Mouse (Mus musculus) embryonic fibroblast, embryonic 13.5 days (primary cell): Measurements from ENCODE around the gene Abraxas2. TPM values are rescaled to one million over a fixed set of nuclear protein-coding genes. Genes with fewer than 3 reads are reported as not detected.

Source experiments
- H3K27ac ChIP-seq: 2 replicates; pipeline ENCODE4 v1.5.1; 2012; ENCODE audit warnings: low read length, control low read depth, inconsistent platforms; ENCODE audit not compliant: insufficient read depth
- H3K4me1 ChIP-seq: 2 replicates; pipeline ENCODE4 v1.6.1; 2011; ENCODE audit warnings: low read length; ENCODE audit not compliant: control insufficient read depth, insufficient read depth
- H3K4me3 ChIP-seq: 2 replicates; pipeline ENCODE4 v1.5.1; 2011; ENCODE audit warnings: mild to moderate bottlenecking, control low read depth, low read length; ENCODE audit not compliant: insufficient read depth
- CTCF ChIP-seq: IDR thresholded peaks from 2 replicates; pipeline ENCODE4 v1.5.1; 2011; ENCODE audit warnings: mild to moderate bottlenecking, control low read depth, low read length, moderate library complexity, borderline replicate concordance; ENCODE audit not compliant: insufficient read depth
- POLR2A ChIP-seq: IDR thresholded peaks from 2 replicates; pipeline ENCODE4 v1.6.1; 2011; ENCODE audit warnings: low read depth, mild to moderate bottlenecking, control low read depth, low read length, moderate library complexity
- polyA plus RNA-seq: library from polyadenylated mRNA; stranded (reverse); fragments of >200 nt; gene quantifications from 2 replicates; pipeline ENCODE4 v1.2.4, GENCODE M21; 2011; ENCODE audit warnings: low read depth; ENCODE audit not compliant: missing spikeins, insufficient read length

The Abraxas2 gene
- polyA plus RNA-seq, 1 experiment: 51.8 TPM

DNA sequence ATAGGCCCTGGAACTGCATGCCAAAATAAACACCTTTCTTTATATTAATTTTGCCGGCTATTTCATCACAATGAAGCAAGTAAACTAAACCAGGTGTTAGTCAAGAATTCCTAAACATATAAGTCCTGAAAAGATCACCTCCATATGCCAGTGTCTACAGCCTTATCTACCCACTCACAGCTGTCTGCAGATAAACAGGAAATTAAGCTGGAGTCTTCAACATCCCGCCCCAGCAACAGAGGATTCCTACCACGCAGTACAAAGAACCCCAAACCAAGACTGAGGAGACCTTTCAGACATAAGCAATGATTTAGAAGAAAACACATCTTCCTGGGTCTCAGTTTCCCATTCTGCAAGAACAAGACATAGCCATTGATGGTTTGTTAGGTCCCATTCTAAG lies 29.0 kb downstream of the Abraxas2 start:
- TF ChIP-seq CTCF (no peak), POLR2A (no peak)
- no peaks in the 10 kb centered on the region for H3K4me1 ChIP-seq
- no peak overlapping the region for H3K4me3 ChIP-seq
- H3K27ac ChIP-seq: no peak overlapping the region

- Histone ChIP-seq H3K4me3 (no peak overlapping the region), H3K4me1 (no peaks in the 10 kb centered on the region), H3K27ac (no peak overlapping the region)
- no peak for TF ChIP-seq CTCF
- no peak for TF ChIP-seq POLR2A
These were observed 29.7 kb downstream of the Abraxas2 start for GRCm38 (mm10) chr7:132888518-132889249.

GRCm38 (mm10) chr7:132889691-132890090 lies 30.7 kb downstream of the Abraxas2 start:
- H3K27ac ChIP-seq: no peak overlapping the region

GRCm38 (mm10) chr7:132890201-132890600 lies 31.2 kb downstream of the Abraxas2 start:
- no peak overlapping the region for H3K27ac ChIP-seq
- no peaks in the 10 kb centered on the region for H3K4me1 ChIP-seq
- H3K4me3 ChIP-seq: no peak overlapping the region
- TF ChIP-seq CTCF: no peak
- no peak for TF ChIP-seq POLR2A

More at GRCm38 (mm10) chr7:132889691-132890090, 30.7 kb downstream of the Abraxas2 start:
- Histone ChIP-seq H3K4me1 (no peaks in the 10 kb centered on the region), H3K4me3 (no peak overlapping the region)
- TF ChIP-seq CTCF (no peak), POLR2A (no peak)

DNA sequence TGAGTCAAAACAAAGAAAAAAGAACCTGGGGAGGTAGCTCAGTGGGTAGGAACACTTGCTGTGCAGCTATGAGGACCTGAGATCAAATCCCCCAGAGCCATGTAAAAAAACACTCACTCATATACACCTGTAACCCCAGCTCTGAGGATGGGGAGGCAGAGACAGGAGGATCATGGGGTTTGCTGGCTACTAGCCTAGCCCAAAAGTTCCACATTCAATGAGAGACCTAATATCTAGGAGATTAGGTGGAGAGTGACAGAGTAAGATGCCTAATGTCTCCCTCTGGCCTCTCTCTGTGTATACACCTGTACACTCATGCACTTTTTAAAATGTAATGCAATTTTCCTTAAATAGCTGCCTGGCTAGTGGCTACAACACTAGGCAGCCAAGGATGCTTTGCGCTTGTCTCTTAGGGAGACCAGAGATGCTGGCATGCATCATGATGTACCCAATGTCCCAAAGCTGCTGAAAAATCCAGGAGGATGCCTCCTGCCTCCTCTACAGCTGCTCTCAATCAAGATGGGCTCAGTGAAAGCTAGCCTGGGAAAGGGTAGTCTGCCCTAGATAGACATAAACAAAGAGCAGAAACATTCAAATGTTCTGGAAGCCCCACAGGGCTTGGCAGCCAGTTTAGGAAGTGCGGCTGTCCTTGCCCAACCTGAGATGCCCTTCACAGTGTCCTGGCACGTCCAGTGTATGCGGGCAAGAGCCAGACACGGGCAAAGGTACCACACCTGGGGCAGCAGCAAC lies 32.7 kb downstream of the Abraxas2 start:
- Histone ChIP-seq H3K4me1 (no peaks in the 10 kb centered on the region), H3K27ac (no peak overlapping the region), H3K4me3 (no peak overlapping the region)
- no peak for TF ChIP-seq CTCF
- no peak for TF ChIP-seq POLR2A

DNA sequence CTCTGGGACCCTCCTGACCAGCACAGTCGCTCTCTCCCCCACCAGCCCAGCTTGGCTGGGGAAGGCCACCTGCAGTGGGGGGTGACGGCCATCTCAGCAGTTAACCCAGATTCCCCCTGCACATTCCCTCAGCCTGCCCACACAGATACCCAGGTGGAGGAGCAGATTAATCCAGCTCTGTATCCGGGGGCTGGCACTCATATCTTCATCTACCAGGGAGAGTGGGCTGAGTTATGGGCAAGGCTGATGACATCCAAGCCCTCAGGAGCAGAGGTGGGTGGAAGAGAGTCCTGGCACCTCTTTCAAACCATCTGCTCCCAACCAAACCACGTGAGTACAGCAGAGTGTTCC lies 33.3 kb downstream of the Abraxas2 start:
- Histone ChIP-seq H3K4me1 (no peaks in the 10 kb centered on the region), H3K4me3 (no peak overlapping the region), H3K27ac (no peak overlapping the region)
- TF ChIP-seq CTCF (no peak), POLR2A (no peak)

- no peaks in the 10 kb centered on the region for H3K4me1 ChIP-seq
- TF ChIP-seq POLR2A (no peak), CTCF (no peak)
- H3K4me3 ChIP-seq: no peak overlapping the region
- no peak overlapping the region for H3K27ac ChIP-seq
These were observed 33.8 kb downstream of the Abraxas2 start for GRCm38 (mm10) chr7:132892806-132893205.

- Histone ChIP-seq H3K27ac (no peak overlapping the region), H3K4me1 (no peaks in the 10 kb centered on the region)
- no peak for TF ChIP-seq POLR2A
- TF ChIP-seq CTCF: no peak
These were observed 34.3 kb downstream of the Abraxas2 start for GRCm38 (mm10) chr7:132893336-132893735.

DNA sequence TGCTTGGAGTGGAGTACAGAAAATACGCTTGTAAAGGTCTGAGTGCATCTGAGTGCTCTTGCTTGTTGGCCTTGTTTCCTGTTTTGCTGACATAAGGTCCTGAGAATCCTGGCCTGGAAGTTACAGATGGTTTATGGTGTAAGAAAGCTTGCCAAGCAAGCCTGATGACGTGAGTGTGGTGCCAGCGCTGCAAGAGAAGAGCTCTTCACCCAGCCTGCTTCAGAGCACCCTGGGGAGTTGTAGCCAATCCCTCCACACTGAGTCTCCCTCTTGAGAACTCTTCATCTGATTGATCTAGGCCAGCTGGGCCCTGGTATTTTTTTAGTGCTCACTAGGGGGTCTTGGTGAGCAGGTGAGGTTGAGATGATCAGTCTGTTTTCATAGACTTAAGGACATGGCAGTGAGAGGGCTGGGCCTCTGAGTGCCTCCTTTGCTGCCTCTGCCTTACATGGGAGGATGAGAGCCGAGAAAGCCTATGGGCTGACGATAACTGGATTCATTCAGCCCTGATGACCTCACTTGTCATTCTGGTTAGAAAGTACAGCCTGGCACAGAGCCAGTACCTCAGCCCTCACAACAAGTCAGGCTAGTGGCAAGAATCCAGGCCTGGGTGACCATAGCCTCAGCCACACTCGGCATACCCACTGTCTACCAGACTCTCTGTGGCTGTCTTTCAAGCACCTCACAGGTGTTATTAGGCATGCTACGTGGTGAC lies 36.0 kb downstream of the Abraxas2 start:
- Histone ChIP-seq H3K4me1 (no peaks in the 10 kb centered on the region), H3K4me3 (no peak overlapping the region), H3K27ac (no peak overlapping the region)
- TF ChIP-seq CTCF (no peak), POLR2A (no peak)

More at GRCm38 (mm10) chr7:132893336-132893735, 34.3 kb downstream of the Abraxas2 start:
- no peak overlapping the region for H3K4me3 ChIP-seq
